Mouse (Mus musculus) intestine, embryonic 16.5 days (tissue): ENCODE measurements around the gene Syt1. TPM values are rescaled to one million over a fixed set of nuclear protein-coding genes. Genes with fewer than 3 reads are reported as not detected.
A peak's percentile ranks its signal among the peaks of the same experiment; 100 is the strongest.

Experiments used
- ATAC-seq: fragments of 200-750 bp; cut with Nextera tagmentation; 2 replicates; pipeline ENCODE4 v1.8.0; 2017; ENCODE audit warnings: moderate TSS enrichment, moderate library complexity
- H3K27ac ChIP-seq: fragments of 300-500 bp; sonication (generic); 2 replicates; pipeline ENCODE4 v1.5.1; 2014; ENCODE audit warnings: mild to moderate bottlenecking, low read length
- H3K27me3 ChIP-seq: fragments of 300-500 bp; sonication (generic); replicated peaks from 2 replicates; pipeline ENCODE4 v1.6.1; 2014; ENCODE audit warnings: low read length, control low read depth, mixed read lengths; ENCODE audit not compliant: control insufficient read depth, insufficient read depth
- H3K36me3 ChIP-seq: fragments of 300-500 bp; sonication (generic); 2 replicates; pipeline ENCODE4 v1.6.1; 2014; ENCODE audit warnings: low read length, control low read depth; ENCODE audit not compliant: control insufficient read depth, insufficient read depth
- H3K4me1 ChIP-seq: fragments of 300-500 bp; sonication (generic); 2 replicates; pipeline ENCODE4 v1.6.1; 2014; ENCODE audit warnings: low read length, control low read depth, mixed read lengths; ENCODE audit not compliant: control insufficient read depth, insufficient read depth
- H3K4me2 ChIP-seq: fragments of 300-500 bp; sonication (generic); 2 replicates; pipeline ENCODE4 v1.6.1; 2014; ENCODE audit warnings: low read depth, low read length, control low read depth
- H3K4me3 ChIP-seq: fragments of 300-500 bp; sonication (generic); 2 replicates; pipeline ENCODE4 v1.5.1; 2014; ENCODE audit warnings: mild to moderate bottlenecking, low read length
- H3K9ac ChIP-seq: fragments of 300-500 bp; sonication (generic); 2 replicates; pipeline ENCODE4 v1.6.1; 2014; ENCODE audit warnings: low read depth, low read length
- H3K9me3 ChIP-seq: fragments of 300-500 bp; sonication (generic); 2 replicates; pipeline ENCODE4 v1.6.1; 2016; ENCODE audit warnings: low read length, control low read depth; ENCODE audit not compliant: control insufficient read depth
- WGBS: fragments of 180-500 bp; shearing (Covaris S2); extraction: QIAGEN DNeasy Blood & Tissue Kit; methylation state at CpG from one replicate; pipeline ENCODE4 v1.1.7; 2014; 5-methylcytosine and 5-hydroxymethylcytosine counted together
- polyA plus RNA-seq: library from polyadenylated mRNA; unstranded; fragments of >200 nt; fragmentation: Nextera tagmentation; extraction: Ambion mirVana; gene quantifications from 2 replicates; pipeline ENCODE4 v1.2.1, GENCODE M21; 2015

The Syt1 gene
- 6.9 and 7.0 TPM in 2 replicates for polyA plus RNA-seq

DNA sequence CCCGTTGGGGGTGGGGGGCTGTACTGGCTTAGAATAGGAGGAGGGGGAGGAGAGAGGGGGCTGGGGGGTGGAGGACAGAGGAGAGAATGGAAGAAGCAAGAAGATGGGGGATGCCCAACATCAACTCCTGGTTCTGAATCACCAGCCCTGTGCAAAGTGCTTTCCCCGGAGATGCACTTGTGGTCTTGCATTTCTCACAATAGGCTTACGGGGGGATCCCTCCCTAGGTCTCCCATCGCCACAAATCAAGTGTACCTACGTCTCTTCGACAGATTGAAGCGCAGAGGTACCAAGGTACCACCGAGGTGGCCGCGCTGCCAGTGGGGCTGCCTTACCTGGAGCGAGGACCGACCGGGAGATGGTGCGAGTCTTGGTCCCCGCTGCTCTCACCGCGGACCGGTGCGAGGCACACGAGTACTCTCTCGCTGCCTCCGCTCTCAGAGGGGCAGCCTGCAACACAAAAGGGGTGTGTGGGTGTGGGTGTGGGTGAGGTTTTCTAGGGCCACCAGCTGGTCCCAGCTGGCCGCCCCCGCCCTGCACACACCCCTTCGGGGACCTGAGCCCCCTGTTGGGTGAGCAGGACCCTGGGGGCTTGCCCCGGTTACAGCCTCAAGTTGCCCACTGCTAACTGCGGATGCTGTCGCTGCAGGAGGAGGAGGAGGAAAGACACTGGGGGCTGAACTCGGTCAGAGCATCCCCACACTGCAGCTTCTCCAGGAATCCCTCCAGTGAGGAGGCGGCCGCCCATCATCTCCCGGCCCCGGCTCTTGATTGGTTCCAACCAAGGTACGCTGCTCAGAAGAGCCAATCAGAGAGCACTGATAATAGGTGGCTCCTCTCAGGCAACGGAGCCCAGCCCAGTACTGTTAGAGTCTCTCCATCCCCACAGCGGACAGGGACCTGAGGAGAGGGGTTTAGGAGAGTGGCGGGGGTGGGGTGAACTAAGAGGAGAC lies at the start of gene Syt1:
Gene Syt1 (minus strand): TSS at position 742 of the 953 bp plus-strand sequence.
- H3K27ac ChIP-seq = no peak within 1 kb of the TSS
- no peak within 1 kb of the TSS for H3K9ac ChIP-seq
- peak; percentile 94 for ATAC-seq
- peaks cover 15% of the 10 kb centered on the region for H3K27me3 ChIP-seq
- under 1% methylated on average over 37 of the region's 37 CpGs for WGBS
- H3K4me2 ChIP-seq = peak within 1 kb of the TSS; percentile 66
- no peaks in the 10 kb centered on the region for H3K36me3 ChIP-seq
- no peaks in the 10 kb centered on the region for H3K9me3 ChIP-seq
- H3K4me3 ChIP-seq = peak within 1 kb of the TSS; percentile 45
- peaks cover 11% of the 10 kb centered on the region for H3K4me1 ChIP-seq

DNA sequence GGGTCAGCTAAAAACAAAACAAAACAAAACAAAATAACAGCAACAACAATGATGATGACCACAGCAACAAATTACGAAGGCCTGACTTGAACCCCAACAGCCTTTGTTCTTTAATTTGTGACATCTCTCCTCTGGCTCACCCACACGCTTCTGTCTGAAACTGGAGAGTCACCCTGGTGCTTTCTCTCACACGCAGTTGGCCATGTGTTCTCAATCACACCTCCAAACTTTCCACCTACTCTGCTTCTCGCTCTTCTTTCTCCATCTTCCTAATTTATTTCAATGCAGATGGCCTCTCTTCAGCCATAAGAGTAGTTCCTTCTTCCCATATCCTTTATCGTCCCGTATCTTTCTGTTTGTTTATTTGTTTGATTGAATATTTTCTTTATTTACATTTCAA lies 45.7 kb upstream of the Syt1 start:
- no peak overlapping the region for H3K27ac ChIP-seq
- H3K4me2 ChIP-seq = no peak overlapping the region
- H3K9ac ChIP-seq = no peak overlapping the region
- ATAC-seq = no peak
- no peaks in the 10 kb centered on the region for H3K27me3 ChIP-seq
- 77% methylated on average over 6 of the region's 6 CpGs for WGBS
- H3K4me3 ChIP-seq = no peak overlapping the region
- H3K36me3 ChIP-seq = no peaks in the 10 kb centered on the region
- H3K4me1 ChIP-seq = no peaks in the 10 kb centered on the region
- H3K9me3 ChIP-seq = no peaks in the 10 kb centered on the region

DNA sequence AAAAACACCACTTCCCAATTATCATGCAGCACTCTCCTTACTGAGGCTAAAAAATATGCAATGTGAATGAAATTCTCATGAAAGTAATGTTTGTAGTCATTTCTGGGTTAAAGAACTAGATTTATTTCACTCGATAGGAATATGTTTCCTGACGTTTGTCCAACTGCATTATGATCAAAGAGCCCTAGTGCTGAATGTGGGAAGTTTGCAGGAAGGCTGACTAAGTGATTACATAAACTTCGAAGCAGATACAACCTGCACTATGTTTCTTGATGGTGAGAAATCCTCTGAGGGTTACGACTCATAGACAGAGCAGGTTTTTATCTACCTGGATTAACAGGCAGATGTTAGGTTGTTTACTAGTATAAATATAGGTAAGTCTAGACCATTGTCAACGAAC lies 36.8 kb upstream of the Syt1 start:
- Histone ChIP-seq H3K9ac (no peak overlapping the region), H3K27ac (no peak overlapping the region), H3K9me3 (no peaks in the 10 kb centered on the region), H3K36me3 (no peaks in the 10 kb centered on the region), H3K27me3 (no peaks in the 10 kb centered on the region), H3K4me1 (no peaks in the 10 kb centered on the region), H3K4me2 (no peak overlapping the region), H3K4me3 (no peak overlapping the region)
- WGBS = 77% methylated on average over 5 of the region's 5 CpGs
- no peak for ATAC-seq

DNA sequence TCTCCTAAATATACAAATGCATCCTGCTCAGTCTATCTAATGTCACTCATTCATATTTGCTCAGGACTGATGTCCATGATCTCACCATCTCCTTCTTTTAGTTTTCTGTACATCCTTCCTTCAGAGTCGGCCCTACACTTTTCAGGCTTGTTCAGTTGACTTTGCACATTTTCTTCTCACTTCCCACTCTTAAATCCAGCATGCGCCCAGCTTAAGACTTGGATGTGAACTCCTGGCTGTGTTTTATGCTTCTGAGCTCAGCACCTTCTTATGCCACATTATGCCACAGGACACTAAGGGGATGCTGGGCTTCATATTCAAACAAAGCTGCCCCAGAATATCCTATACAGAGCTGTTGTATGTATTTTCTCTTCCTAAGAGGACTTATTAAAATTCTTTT lies 36.2 kb upstream of the Syt1 start:
- Histone ChIP-seq H3K27me3 (no peaks in the 10 kb centered on the region), H3K36me3 (no peaks in the 10 kb centered on the region), H3K9me3 (no peaks in the 10 kb centered on the region), H3K4me3 (no peak overlapping the region), H3K4me2 (no peak overlapping the region), H3K27ac (no peak overlapping the region), H3K4me1 (no peaks in the 10 kb centered on the region), H3K9ac (no peak overlapping the region)
- ATAC-seq = no peak
- WGBS = 82% methylated on average over 2 of the region's 2 CpGs

DNA sequence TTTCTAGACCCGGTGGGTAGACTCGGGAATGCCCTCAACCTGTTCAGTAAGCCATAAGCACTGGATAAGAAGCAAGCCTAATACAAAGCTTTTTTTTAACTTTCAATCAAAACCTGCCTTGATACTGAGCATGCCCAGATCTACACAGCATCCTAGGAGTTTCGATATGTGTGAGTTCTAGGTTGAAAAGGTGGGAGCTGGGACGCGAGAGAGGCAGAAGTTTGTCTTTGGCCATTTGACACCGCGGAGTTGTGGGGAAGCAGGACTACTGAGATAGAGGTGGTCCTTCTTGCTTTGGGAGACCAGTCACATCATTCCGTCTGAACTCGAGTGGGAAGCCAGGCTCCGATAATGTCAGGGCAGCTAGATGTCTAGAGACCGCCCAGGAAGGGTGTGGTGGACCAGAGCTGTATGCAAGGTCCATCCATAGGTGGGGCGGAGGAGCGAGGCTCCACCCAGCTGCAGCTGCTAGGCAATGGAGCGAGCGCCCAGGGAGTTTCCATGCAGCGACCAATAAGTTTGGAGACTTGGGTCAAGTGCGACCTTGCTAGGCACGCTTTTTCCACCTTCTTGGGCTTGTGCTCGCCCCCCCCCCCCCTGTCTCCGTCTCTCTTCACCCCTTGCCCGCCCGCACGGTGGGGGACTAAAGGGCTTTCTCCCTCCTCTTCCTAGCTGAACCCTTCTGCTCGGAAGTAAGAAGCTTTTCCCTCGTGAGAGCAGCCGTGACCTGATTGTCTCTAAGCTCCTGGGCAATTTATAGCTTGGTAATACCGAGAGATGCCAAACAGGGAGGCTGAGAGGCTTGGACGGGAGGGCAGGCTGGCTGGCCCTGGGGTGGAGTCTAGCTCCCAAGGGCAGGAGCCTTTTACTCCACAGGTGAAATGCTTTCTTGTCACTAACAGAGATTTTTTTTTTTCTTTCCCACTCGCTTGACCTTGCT lies 714 bp upstream of the Syt1 start:
- Histone ChIP-seq H3K4me2 (peak overlapping the region; percentile 66), H3K4me3 (peak overlapping the region; percentile 45), H3K9ac (no peak overlapping the region), H3K27me3 (peaks cover 15% of the 10 kb centered on the region), H3K4me1 (peaks cover 11% of the 10 kb centered on the region), H3K27ac (no peak overlapping the region), H3K9me3 (no peaks in the 10 kb centered on the region), H3K36me3 (no peaks in the 10 kb centered on the region)
- ATAC-seq = peak; percentile 96
- under 1% methylated on average over 28 of the region's 29 CpGs for WGBS

DNA sequence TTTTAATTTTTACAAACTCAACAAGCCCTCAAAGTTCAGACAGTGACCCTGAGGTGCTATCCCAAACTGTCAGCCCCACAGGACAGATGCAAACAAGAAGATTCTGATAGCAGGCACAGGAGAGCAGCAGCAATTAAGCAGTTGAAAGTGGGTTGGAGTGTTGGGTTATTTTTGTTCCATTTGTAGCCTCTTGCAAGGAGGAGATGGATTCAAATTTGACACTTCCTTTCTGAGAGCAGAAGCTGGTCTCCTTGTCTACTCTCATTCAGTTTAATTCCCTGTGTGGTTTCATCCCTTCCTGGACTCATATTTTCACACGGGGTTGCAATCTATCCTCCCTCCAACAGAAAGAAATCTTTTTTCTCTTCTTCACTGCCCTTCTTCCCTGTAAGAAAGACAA lies 951 bp downstream of the Syt1 start:
- Histone ChIP-seq H3K4me1 (peaks cover 11% of the 10 kb centered on the region), H3K4me3 (peak overlapping the region; percentile 45; the same call in 1 of the 2 replicates), H3K9ac (no peak overlapping the region), H3K27ac (no peak overlapping the region), H3K9me3 (no peaks in the 10 kb centered on the region), H3K27me3 (peaks cover 15% of the 10 kb centered on the region), H3K36me3 (no peaks in the 10 kb centered on the region), H3K4me2 (no peak overlapping the region; the same call in 1 of the 2 replicates)
- ATAC-seq = no peak
- WGBS = 28% methylated on average over 1 of the region's 1 CpGs

DNA sequence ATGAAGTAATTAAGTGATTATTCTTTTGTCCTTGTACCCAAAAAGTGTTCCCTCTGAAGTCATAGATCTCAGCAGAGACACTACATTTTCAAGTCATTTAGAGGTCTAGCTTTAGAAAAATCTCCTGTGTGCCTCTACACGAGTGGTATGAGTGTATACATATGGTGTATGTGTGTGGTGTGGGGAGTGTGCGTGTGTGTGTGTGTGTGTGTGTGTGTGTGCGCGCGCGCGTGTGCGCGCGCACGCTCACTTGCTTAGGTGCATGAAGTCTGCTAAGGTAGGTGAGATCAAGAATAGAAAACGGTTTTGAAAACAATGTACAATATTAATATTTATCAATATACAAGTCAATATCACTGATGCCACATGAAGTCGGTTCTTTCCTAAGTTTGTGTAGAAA lies 2.3 kb downstream of the Syt1 start:
- 93% methylated on average over 13 of the region's 13 CpGs for WGBS

DNA sequence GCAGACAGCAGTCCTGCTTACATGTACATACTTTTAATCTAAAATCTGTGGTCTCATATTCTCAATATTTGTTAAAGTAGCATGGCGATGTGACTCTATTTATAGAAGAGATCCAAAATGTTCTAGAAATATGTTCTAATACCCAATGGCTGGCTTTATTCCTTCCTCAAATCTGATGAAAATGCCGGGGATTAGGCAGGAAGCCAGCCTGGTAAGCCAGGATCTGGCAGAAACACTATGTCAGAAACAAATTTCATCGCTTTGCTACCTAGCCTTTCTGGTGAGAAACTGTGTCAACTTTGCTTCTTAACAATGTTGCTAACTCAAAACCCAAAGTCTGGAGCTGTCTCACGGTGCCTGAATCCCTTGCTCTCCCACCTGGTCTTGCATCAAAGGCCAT lies 7.3 kb downstream of the Syt1 start:
- no peak overlapping the region for H3K9ac ChIP-seq
- no peak for ATAC-seq
- no peaks in the 10 kb centered on the region for H3K9me3 ChIP-seq
- H3K36me3 ChIP-seq = no peaks in the 10 kb centered on the region
- WGBS = 84% methylated on average over 4 of the region's 4 CpGs
- H3K27me3 ChIP-seq = 0 out of 2 replicates have a peak, but pooled peaks cover 1% of the 10 kb centered on the region
- H3K27ac ChIP-seq = no peak overlapping the region
- no peak overlapping the region for H3K4me3 ChIP-seq
- no peak overlapping the region for H3K4me2 ChIP-seq
- H3K4me1 ChIP-seq = no peaks in the 10 kb centered on the region

More for the DNA sequence above, 2.3 kb downstream of the Syt1 start:
- no peak for ATAC-seq
- H3K4me1 ChIP-seq = peaks cover 11% of the 10 kb centered on the region
- H3K9ac ChIP-seq = no peak overlapping the region
- no peaks in the 10 kb centered on the region for H3K9me3 ChIP-seq
- H3K36me3 ChIP-seq = no peaks in the 10 kb centered on the region
- H3K4me3 ChIP-seq = no peak overlapping the region
- H3K4me2 ChIP-seq = no peak overlapping the region
- H3K27me3 ChIP-seq = peaks cover 15% of the 10 kb centered on the region
- no peak overlapping the region for H3K27ac ChIP-seq

DNA sequence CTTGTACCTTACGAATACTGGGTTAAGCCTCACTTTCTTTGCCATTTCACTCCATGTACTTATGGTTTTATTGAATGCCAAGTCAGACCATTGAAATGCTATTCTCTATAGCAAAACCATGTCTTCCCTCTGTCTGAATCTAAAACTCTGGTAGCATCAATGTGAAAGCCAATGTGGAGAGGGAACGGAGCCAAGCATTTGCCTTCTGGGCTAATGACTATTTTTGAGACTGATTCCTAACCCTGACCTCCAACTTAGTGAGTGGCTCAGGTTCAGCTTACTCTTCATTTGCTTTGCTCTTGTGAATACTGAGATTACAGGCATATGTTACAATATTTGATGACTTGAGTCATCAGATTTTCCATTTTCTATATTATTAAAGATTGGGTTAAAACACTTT lies 23.5 kb downstream of the Syt1 start:
- no peak for ATAC-seq
- Histone ChIP-seq H3K4me1 (no peaks in the 10 kb centered on the region), H3K27me3 (no peaks in the 10 kb centered on the region), H3K4me2 (no peak overlapping the region), H3K9me3 (no peaks in the 10 kb centered on the region), H3K9ac (no peak overlapping the region), H3K27ac (no peak overlapping the region), H3K36me3 (no peaks in the 10 kb centered on the region), H3K4me3 (no peak overlapping the region)
- 93% methylated on average over 2 of the region's 2 CpGs for WGBS
